Mouse (Mus musculus) kidney, postnatal 0 days (tissue): ENCODE measurements around the gene Dclk1. TPM values are rescaled to one million over a fixed set of nuclear protein-coding genes. Genes with fewer than 3 reads are reported as not detected.

Source experiments
- ATAC-seq: fragments of 200-750 bp; cut with Nextera tagmentation; replicated peaks from 2 replicates; pipeline ENCODE4 v1.8.0; 2017; ENCODE audit warnings: low read depth, moderate number of reproducible peaks, moderate TSS enrichment, moderate library complexity; ENCODE audit not compliant: low FRiP score
- DNase-seq: peaks from one replicate; pipeline ENCODE4 v3.0.0-alpha.2; 2016; ENCODE audit warnings: low spot score
- H3K27ac ChIP-seq: fragments of 300-500 bp; sonication (generic); 2 replicates; pipeline ENCODE4 v1.5.1; 2014; ENCODE audit warnings: mild to moderate bottlenecking
- H3K27me3 ChIP-seq: fragments of 300-500 bp; sonication (generic); 2 replicates; pipeline ENCODE4 v1.6.1; 2014; ENCODE audit warnings: low read length, mixed read lengths; ENCODE audit not compliant: insufficient read depth
- H3K36me3 ChIP-seq: fragments of 300-500 bp; sonication (generic); 2 replicates; pipeline ENCODE4 v1.6.1; 2014; ENCODE audit warnings: low read length, mixed read lengths; ENCODE audit not compliant: insufficient read depth
- H3K4me1 ChIP-seq: fragments of 300-500 bp; sonication (generic); replicated peaks from 2 replicates; pipeline ENCODE4 v1.6.1; 2014; ENCODE audit warnings: antibody characterized with exemption, low read length, mixed read lengths; ENCODE audit not compliant: insufficient read depth
- H3K4me2 ChIP-seq: fragments of 300-500 bp; sonication (generic); 2 replicates; pipeline ENCODE4 v1.6.1; 2014; ENCODE audit warnings: mild to moderate bottlenecking, low read length, moderate library complexity, mixed read lengths
- H3K4me3 ChIP-seq: fragments of 300-500 bp; sonication (generic); replicated peaks from 2 replicates; pipeline ENCODE4 v1.5.1; 2014; ENCODE audit warnings: low read depth, low read length
- H3K9ac ChIP-seq: fragments of 300-500 bp; sonication (generic); 2 replicates; pipeline ENCODE4 v1.6.1; 2014; ENCODE audit warnings: low read depth, low read length
- H3K9me3 ChIP-seq: fragments of 300-500 bp; sonication (generic); replicated peaks from 2 replicates; pipeline ENCODE4 v1.6.1; 2016; ENCODE audit warnings: low read length, inconsistent platforms, mixed read lengths
- CTCF ChIP-seq: IDR thresholded peaks from 2 replicates; pipeline ENCODE4 v1.5.1; 2016; ENCODE audit warnings: antibody characterized with exemption, low read depth, mild to moderate bottlenecking, moderate library complexity
- WGBS: fragments of 180-500 bp; shearing (Covaris S2); extraction: QIAGEN DNeasy Blood & Tissue Kit; methylation state at CpG from one replicate; pipeline ENCODE4 v1.1.7; 2014; 5-methylcytosine and 5-hydroxymethylcytosine counted together
- polyA plus RNA-seq: library from polyadenylated mRNA; unstranded; fragments of >200 nt; fragmentation: Nextera tagmentation; extraction: Ambion mirVana; gene quantifications from 2 replicates; pipeline ENCODE4 v1.2.1, GENCODE M21; 2015

Gene Dclk1
- polyA plus RNA-seq, 1 experiment from 2014 or later = 18.3 TPM

DNA sequence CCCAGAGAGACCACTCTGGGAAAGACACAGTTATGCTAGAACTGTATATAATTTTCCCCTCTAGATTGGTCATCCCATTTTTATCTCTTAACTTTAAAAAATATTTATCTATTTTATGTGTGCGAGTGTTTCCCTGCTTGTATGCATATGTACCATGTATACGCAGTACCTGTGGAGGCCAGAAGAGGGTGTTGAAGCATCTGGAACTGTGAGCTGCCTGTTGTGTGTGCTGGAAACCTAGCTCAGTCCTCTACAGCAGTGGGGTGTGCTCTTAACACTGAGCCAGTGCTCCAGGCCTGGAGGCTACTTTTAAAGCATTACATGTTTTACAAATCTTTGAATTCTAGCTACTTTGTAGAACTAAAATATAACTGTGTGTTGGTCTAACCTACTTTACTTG lies 35.8 kb upstream of the Dclk1 start:
- Histone ChIP-seq H3K4me2 (no peak overlapping the region), H3K9ac (no peak overlapping the region), H3K9me3 (no peaks in the 10 kb centered on the region), H3K4me3 (no peak overlapping the region), H3K4me1 (no peaks in the 10 kb centered on the region), H3K27ac (no peak overlapping the region), H3K36me3 (no peaks in the 10 kb centered on the region), H3K27me3 (no peaks in the 10 kb centered on the region)
- ATAC-seq (no peak), DNase-seq (no peak)
- 97% methylated on average over 2 of the region's 2 CpGs for WGBS
- no peak for TF ChIP-seq CTCF

DNA sequence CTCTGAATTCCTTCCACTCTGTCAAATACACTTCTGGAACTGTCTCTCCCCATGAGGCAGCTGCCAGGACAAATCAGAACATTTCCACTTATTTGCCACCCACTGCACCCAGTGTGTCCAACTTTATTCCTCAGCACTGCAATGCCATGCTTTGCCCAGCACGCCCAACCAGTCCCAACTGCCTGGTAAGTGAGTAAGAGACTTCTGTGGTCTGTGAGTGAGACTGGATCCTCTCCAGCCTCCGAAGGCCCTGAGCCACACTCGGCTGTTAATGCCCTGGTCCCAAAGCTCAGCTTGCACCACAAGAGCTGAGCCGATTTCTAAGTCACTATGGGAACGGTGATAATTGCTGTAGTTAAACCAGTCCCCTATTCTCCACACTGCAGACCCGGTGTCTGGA lies 34.5 kb upstream of the Dclk1 start:
- no peaks in the 10 kb centered on the region for H3K4me1 ChIP-seq
- no peak overlapping the region for H3K27ac ChIP-seq
- no peak overlapping the region for H3K4me3 ChIP-seq
- ATAC-seq (no peak), DNase-seq (no peak)
- no peak overlapping the region for H3K4me2 ChIP-seq
- no peak overlapping the region for H3K9ac ChIP-seq
- WGBS = 47% methylated on average over 6 of the region's 6 CpGs
- H3K9me3 ChIP-seq = no peaks in the 10 kb centered on the region
- TF ChIP-seq CTCF = no peak
- no peaks in the 10 kb centered on the region for H3K36me3 ChIP-seq
- no peaks in the 10 kb centered on the region for H3K27me3 ChIP-seq

DNA sequence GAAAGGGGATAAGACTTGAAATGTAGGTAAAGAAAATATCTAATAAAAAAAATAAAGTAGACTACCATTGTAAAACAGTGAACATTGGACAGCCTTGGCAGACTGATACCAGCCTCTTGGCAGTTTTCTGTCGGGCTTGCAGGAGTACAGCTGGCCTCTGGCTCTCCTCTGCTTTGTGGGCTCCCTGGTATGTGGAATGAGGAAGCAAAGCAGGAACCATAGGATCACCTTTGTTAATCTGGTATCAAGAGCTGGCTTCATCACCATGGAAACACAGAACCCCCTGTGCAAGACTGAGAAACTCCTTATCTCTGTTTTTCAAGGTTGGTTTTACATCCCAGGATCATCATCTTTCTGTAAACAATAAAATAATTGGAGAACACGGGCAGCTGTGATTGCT lies 29.9 kb upstream of the Dclk1 start:
- no peak for ATAC-seq
- Histone ChIP-seq H3K4me3 (no peak overlapping the region), H3K27me3 (no peaks in the 10 kb centered on the region), H3K9me3 (no peaks in the 10 kb centered on the region), H3K4me1 (no peaks in the 10 kb centered on the region), H3K27ac (no peak overlapping the region), H3K9ac (no peak overlapping the region), H3K4me2 (no peak overlapping the region), H3K36me3 (no peaks in the 10 kb centered on the region)
- TF ChIP-seq CTCF = no peak
- 30% methylated on average over 2 of the region's 2 CpGs for WGBS
- no peak for DNase-seq

DNA sequence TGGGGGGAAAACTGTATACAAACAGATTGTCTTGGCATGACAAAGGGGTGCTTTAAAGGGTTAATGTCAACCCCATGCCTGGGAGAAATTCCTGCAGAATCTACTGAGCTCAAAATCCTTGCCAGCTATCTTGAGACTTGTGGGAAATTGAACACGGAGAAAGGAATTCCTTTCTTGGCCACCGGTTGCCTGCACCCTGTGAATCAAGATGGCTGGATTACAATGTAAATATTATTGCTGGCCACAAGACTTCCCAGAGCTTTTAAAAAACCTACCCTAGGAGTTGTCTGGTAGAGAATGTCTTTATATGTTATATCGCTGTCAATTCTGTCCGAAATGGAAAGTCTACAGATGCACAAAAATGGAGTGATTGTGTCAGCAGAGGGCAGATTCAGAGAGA lies 28.4 kb upstream of the Dclk1 start:
- Histone ChIP-seq H3K36me3 (no peaks in the 10 kb centered on the region), H3K9me3 (no peaks in the 10 kb centered on the region), H3K9ac (no peak overlapping the region), H3K4me1 (no peaks in the 10 kb centered on the region), H3K27me3 (no peaks in the 10 kb centered on the region), H3K4me3 (no peak overlapping the region), H3K27ac (no peak overlapping the region), H3K4me2 (no peak overlapping the region)
- ATAC-seq (no peak), DNase-seq (peak; percentile 57)
- WGBS = 19% methylated on average over 4 of the region's 4 CpGs
- no peak for TF ChIP-seq CTCF

DNA sequence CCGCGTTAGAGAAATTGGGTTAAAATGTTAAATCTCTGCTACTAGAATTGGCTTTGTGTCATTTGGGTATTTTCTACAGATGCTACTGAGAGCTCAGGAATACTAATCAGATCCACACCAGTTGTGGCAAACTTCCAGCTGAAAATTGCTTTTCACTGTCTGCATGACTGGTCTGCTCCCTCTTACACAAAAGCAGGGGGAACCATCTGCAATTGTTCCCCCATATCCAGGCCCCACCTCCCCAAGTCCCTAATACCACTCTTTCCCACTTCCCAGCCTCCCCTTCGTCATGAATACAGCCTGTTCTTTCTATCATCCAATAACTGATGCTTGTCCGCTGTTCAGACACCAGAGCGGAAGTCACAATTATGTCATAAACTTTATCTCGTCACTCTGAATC lies 27.8 kb upstream of the Dclk1 start:
- H3K36me3 ChIP-seq = no peaks in the 10 kb centered on the region
- no peak overlapping the region for H3K4me3 ChIP-seq
- WGBS = 61% methylated on average over 6 of the region's 6 CpGs
- no peak for TF ChIP-seq CTCF
- H3K27ac ChIP-seq = no peak overlapping the region
- ATAC-seq (no peak), DNase-seq (no peak)
- no peak overlapping the region for H3K9ac ChIP-seq
- H3K27me3 ChIP-seq = no peaks in the 10 kb centered on the region
- no peaks in the 10 kb centered on the region for H3K4me1 ChIP-seq
- no peak overlapping the region for H3K4me2 ChIP-seq
- no peaks in the 10 kb centered on the region for H3K9me3 ChIP-seq

DNA sequence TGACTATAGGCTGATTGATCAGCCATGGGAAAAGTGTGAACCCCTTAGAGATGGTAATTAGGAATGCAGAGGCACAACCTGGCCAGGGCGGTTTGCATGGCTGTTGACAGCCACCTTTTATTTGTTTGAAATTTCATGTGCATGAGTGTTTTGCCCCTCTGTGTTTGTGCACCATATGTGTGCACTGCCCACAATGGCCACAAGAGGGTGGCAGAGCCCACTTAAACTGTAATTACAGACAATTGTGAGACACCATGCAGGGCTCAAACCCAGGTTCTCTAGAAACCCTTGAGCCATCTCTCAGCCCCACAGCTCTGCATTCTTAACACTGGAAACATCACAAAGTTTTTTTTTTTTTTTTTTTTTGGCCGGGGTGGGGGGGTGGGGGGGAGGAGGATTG lies 19.7 kb upstream of the Dclk1 start:
- Histone ChIP-seq H3K27me3 (no peaks in the 10 kb centered on the region), H3K9me3 (no peaks in the 10 kb centered on the region), H3K9ac (no peak overlapping the region), H3K4me3 (no peak overlapping the region), H3K36me3 (no peaks in the 10 kb centered on the region), H3K4me2 (no peak overlapping the region), H3K4me1 (no peaks in the 10 kb centered on the region), H3K27ac (no peak overlapping the region)
- TF ChIP-seq CTCF = peak; percentile 34; the same call in 1 of the 2 replicates
- no peak for DNase-seq
- ATAC-seq = no peak
- WGBS = 78% methylated on average over 2 of the region's 2 CpGs

DNA sequence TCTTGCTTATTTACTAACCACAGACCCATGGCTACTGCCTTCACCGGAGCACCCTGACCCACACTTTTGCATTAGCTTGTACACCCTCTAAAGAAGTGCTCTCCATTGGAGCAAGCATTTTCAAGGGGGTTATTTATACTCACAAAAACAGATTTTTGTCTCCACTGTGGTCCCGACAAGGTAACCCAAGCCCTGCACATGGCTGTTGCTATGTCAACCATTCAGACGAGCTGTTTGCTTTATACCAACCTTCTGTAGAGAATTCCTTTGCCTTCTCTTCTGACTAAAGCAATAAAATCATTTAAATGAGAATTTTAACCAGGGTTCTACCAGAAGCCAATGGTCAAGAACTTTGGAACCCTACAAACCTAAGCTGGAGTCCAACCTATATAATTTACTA lies 18.3 kb upstream of the Dclk1 start:
- no peaks in the 10 kb centered on the region for H3K27me3 ChIP-seq
- ATAC-seq = no peak
- WGBS = 61% methylated on average over 3 of the region's 3 CpGs
- no peaks in the 10 kb centered on the region for H3K36me3 ChIP-seq
- no peak for TF ChIP-seq CTCF
- no peaks in the 10 kb centered on the region for H3K4me1 ChIP-seq
- no peak overlapping the region for H3K4me3 ChIP-seq
- no peak overlapping the region for H3K9ac ChIP-seq
- no peaks in the 10 kb centered on the region for H3K9me3 ChIP-seq
- DNase-seq = no peak
- H3K4me2 ChIP-seq = no peak overlapping the region
- no peak overlapping the region for H3K27ac ChIP-seq
